Mouse (Mus musculus) forebrain, embryonic 16.5 days (tissue): ENCODE measurements around the gene Mageb1. TPM values are rescaled to one million over a fixed set of nuclear protein-coding genes. Genes with fewer than 3 reads are reported as not detected.
"Not testable (repeated sequence)": the region's sequence is repeated elsewhere in the genome, so short reads cannot be mapped to it uniquely, and the experiment has no call there.

Experiments
- ATAC-seq: fragments of 200-750 bp; cut with Nextera tagmentation; 2 replicates; pipeline ENCODE4 v1.8.0; 2017; ENCODE audit warnings: mild to moderate bottlenecking, moderate library complexity
- H3K27ac ChIP-seq: fragments of 300-500 bp; sonication (generic); 2 replicates; pipeline ENCODE4 v1.5.1; 2014; ENCODE audit warnings: low read length, control low read depth
- H3K27me3 ChIP-seq: fragments of 300-500 bp; sonication (generic); replicated peaks from 2 replicates; pipeline ENCODE4 v1.6.1; 2014; ENCODE audit warnings: low read length; ENCODE audit not compliant: control insufficient read depth, insufficient read depth
- H3K36me3 ChIP-seq: fragments of 300-500 bp; sonication (generic); 2 replicates; pipeline ENCODE4 v1.6.1; 2014; ENCODE audit not compliant: control insufficient read depth, insufficient read depth
- H3K4me1 ChIP-seq: fragments of 300-500 bp; sonication (generic); replicated peaks from 2 replicates; pipeline ENCODE4 v1.6.1; 2014; ENCODE audit warnings: low read length; ENCODE audit not compliant: control insufficient read depth, insufficient read depth
- H3K4me2 ChIP-seq: fragments of 300-500 bp; sonication (generic); 2 replicates; pipeline ENCODE4 v1.6.1; 2014; ENCODE audit warnings: mild to moderate bottlenecking, low read length, control low read depth
- H3K4me3 ChIP-seq: fragments of 300-500 bp; sonication (generic); replicated peaks from 2 replicates; pipeline ENCODE4 v1.5.1; 2014; ENCODE audit warnings: mild to moderate bottlenecking, low read length, control low read depth
- H3K9ac ChIP-seq: fragments of 300-500 bp; sonication (generic); replicated peaks from 2 replicates; pipeline ENCODE4 v1.6.1; 2014; ENCODE audit warnings: low read depth, low read length, control low read depth
- H3K9me3 ChIP-seq: fragments of 300-500 bp; sonication (generic); 2 replicates; pipeline ENCODE4 v1.6.1; 2016; ENCODE audit warnings: low read length; ENCODE audit not compliant: control insufficient read depth
- WGBS: fragments of 180-500 bp; shearing (Covaris S2); extraction: QIAGEN DNeasy Blood & Tissue Kit; methylation state at CpG from one replicate; pipeline ENCODE4 v1.1.7; 2014; 5-methylcytosine and 5-hydroxymethylcytosine counted together
- polyA plus RNA-seq: library from polyadenylated mRNA; unstranded; fragments of >200 nt; fragmentation: Nextera tagmentation; extraction: Ambion mirVana; gene quantifications from 2 replicates; pipeline ENCODE4 v1.2.1, GENCODE M21; 2015

The Mageb1 gene
- not detected in 2 replicates for polyA plus RNA-seq

- not testable (repeated sequence) for H3K27me3 ChIP-seq, H3K4me1 ChIP-seq, ATAC-seq, H3K9ac ChIP-seq, H3K36me3 ChIP-seq, H3K9me3 ChIP-seq, H3K4me2 ChIP-seq, H3K27ac ChIP-seq, H3K4me3 ChIP-seq
- 32% methylated on average over 1 of the region's 1 CpGs for WGBS
Measured at GRCm38 (mm10) chrX:92016233-92016632, at the start of gene Mageb1. Gene Mageb1 (minus strand): TSS chrX:92016333.

Other genes with a start within 250 kb of the Mageb1 start
- gene Mageb5, start 233.3 kb downstream of the Mageb1 start, polyA plus RNA-seq: not detected in 2 replicates